Mouse (Mus musculus) neural tube, embryonic 15.5 days (tissue): ENCODE data around the gene A530064D06Rik. TPM values are rescaled to one million over a fixed set of nuclear protein-coding genes. Genes with fewer than 3 reads are reported as not detected.
"Not testable (repeated sequence)": the region's sequence is repeated elsewhere in the genome, so short reads cannot be mapped to it uniquely, and the experiment has no call there.

Experiments
- ATAC-seq: fragments of 200-750 bp; cut with Nextera tagmentation; 2 replicates; pipeline ENCODE4 v1.8.0; 2017; ENCODE audit warnings: mild to moderate bottlenecking, moderate TSS enrichment, moderate library complexity; ENCODE audit not compliant: low FRiP score
- H3K27ac ChIP-seq: fragments of 300-500 bp; sonication (generic); replicated peaks from 2 replicates; pipeline ENCODE4 v1.5.1; 2015; ENCODE audit warnings: mild to moderate bottlenecking, inconsistent platforms
- H3K27me3 ChIP-seq: fragments of 300-500 bp; sonication (generic); replicated peaks from 2 replicates; pipeline ENCODE4 v1.6.1; 2015; ENCODE audit warnings: inconsistent platforms
- H3K36me3 ChIP-seq: fragments of 300-500 bp; sonication (generic); 2 replicates; pipeline ENCODE4 v1.6.1; 2015; ENCODE audit warnings: inconsistent platforms
- H3K4me1 ChIP-seq: fragments of 300-500 bp; sonication (generic); 2 replicates; pipeline ENCODE4 v1.6.1; 2015; ENCODE audit warnings: inconsistent platforms
- H3K4me2 ChIP-seq: fragments of 300-500 bp; sonication (generic); 2 replicates; pipeline ENCODE4 v1.6.1; 2015; ENCODE audit warnings: inconsistent platforms, mild to moderate bottlenecking, moderate library complexity
- H3K4me3 ChIP-seq: fragments of 300-500 bp; sonication (generic); replicated peaks from 2 replicates; pipeline ENCODE4 v1.5.1; 2015; ENCODE audit warnings: mild to moderate bottlenecking, inconsistent platforms
- H3K9ac ChIP-seq: fragments of 300-500 bp; sonication (generic); replicated peaks from 2 replicates; pipeline ENCODE4 v1.6.1; 2015; ENCODE audit warnings: mild to moderate bottlenecking, inconsistent platforms
- H3K9me3 ChIP-seq: fragments of 300-500 bp; sonication (generic); replicated peaks from 2 replicates; pipeline ENCODE4 v1.6.1; 2016; ENCODE audit warnings: inconsistent platforms
- WGBS: fragments of 180-500 bp; shearing (Covaris S2); methylation state at CpG from one replicate; pipeline ENCODE4 v1.1.7; 2015; ENCODE audit warnings: mixed read lengths; 5-methylcytosine and 5-hydroxymethylcytosine counted together
- polyA plus RNA-seq: library from polyadenylated mRNA; unstranded; fragments of >200 nt; fragmentation: Nextera tagmentation; extraction: Ambion mirVana; gene quantifications from 2 replicates; pipeline ENCODE4 v1.2.1, GENCODE M21; 2015

Gene A530064D06Rik
- 0.18 and 0.19 TPM in 2 replicates for polyA plus RNA-seq

GRCm38 (mm10) chr17:48167103-48167502 is at the start of gene A530064D06Rik:
A530064D06Rik (minus strand) TSS chr17:48167275.
- H3K4me3 ChIP-seq, H3K4me2 ChIP-seq, ATAC-seq, H3K36me3 ChIP-seq, H3K27ac ChIP-seq, H3K9me3 ChIP-seq, H3K4me1 ChIP-seq, H3K9ac ChIP-seq, H3K27me3 ChIP-seq: not testable (repeated sequence)
- 75% methylated on average over 2 of the region's 2 CpGs for WGBS

- H3K4me3 ChIP-seq, result no peak overlapping the region
- 91% methylated on average over 1 of the region's 1 CpGs for WGBS
Measured at GRCm38 (mm10) chr17:48215429-48215828, 48.4 kb upstream of the A530064D06Rik start.

GRCm38 (mm10) chr17:48213511-48213910 is 46.4 kb upstream of the A530064D06Rik start:
- 77% methylated on average over 5 of the region's 5 CpGs for WGBS
- Histone ChIP-seq H3K4me3 (no peak overlapping the region), H3K4me2 (no peak overlapping the region), H3K27ac (no peak overlapping the region), H3K9me3 (no peaks in the 10 kb centered on the region), H3K9ac (no peak overlapping the region), H3K36me3 (no peaks in the 10 kb centered on the region), H3K4me1 (no peaks in the 10 kb centered on the region), H3K27me3 (no peaks in the 10 kb centered on the region)
- no peak for ATAC-seq

More at GRCm38 (mm10) chr17:48215429-48215828, 48.4 kb upstream of the A530064D06Rik start:
- no peaks in the 10 kb centered on the region for H3K27me3 ChIP-seq
- no peaks in the 10 kb centered on the region for H3K9me3 ChIP-seq
- H3K4me2 ChIP-seq, result no peak overlapping the region
- no peak for ATAC-seq
- H3K36me3 ChIP-seq, result no peaks in the 10 kb centered on the region
- H3K4me1 ChIP-seq, result no peaks in the 10 kb centered on the region
- no peak overlapping the region for H3K9ac ChIP-seq
- no peak overlapping the region for H3K27ac ChIP-seq

- ATAC-seq, result no peak
- Histone ChIP-seq H3K4me2 (no peak overlapping the region), H3K27me3 (no peaks in the 10 kb centered on the region), H3K9ac (no peak overlapping the region), H3K4me3 (no peak overlapping the region), H3K36me3 (no peaks in the 10 kb centered on the region), H3K9me3 (no peaks in the 10 kb centered on the region), H3K4me1 (no peaks in the 10 kb centered on the region), H3K27ac (no peak overlapping the region)
- 96% methylated on average over 12 of the region's 12 CpGs for WGBS
Measured at GRCm38 (mm10) chr17:48212596-48212995, 45.5 kb upstream of the A530064D06Rik start.

GRCm38 (mm10) chr17:48203086-48203485 is 36.0 kb upstream of the A530064D06Rik start:
- Histone ChIP-seq H3K4me1 (no peaks in the 10 kb centered on the region), H3K27me3 (no peaks in the 10 kb centered on the region), H3K4me2 (no peak overlapping the region), H3K4me3 (no peak overlapping the region), H3K36me3 (no peaks in the 10 kb centered on the region), H3K9ac (no peak overlapping the region), H3K9me3 (no peaks in the 10 kb centered on the region), H3K27ac (no peak overlapping the region)
- 94% methylated on average over 12 of the region's 12 CpGs for WGBS
- ATAC-seq, result no peak

- Histone ChIP-seq H3K9ac (no peak overlapping the region), H3K9me3 (no peaks in the 10 kb centered on the region), H3K36me3 (no peaks in the 10 kb centered on the region), H3K4me2 (no peak overlapping the region), H3K4me1 (no peaks in the 10 kb centered on the region), H3K4me3 (no peak overlapping the region), H3K27me3 (no peaks in the 10 kb centered on the region), H3K27ac (no peak overlapping the region)
- no peak for ATAC-seq
- 77% methylated on average over 2 of the region's 2 CpGs for WGBS
Measured at GRCm38 (mm10) chr17:48192366-48192765, 25.3 kb upstream of the A530064D06Rik start.

GRCm38 (mm10) chr17:48185252-48185651 is 18.2 kb upstream of the A530064D06Rik start:
- Histone ChIP-seq H3K4me1 (no peaks in the 10 kb centered on the region), H3K36me3 (no peaks in the 10 kb centered on the region), H3K27ac (no peak overlapping the region), H3K4me3 (no peak overlapping the region), H3K27me3 (no peaks in the 10 kb centered on the region), H3K4me2 (no peak overlapping the region), H3K9ac (no peak overlapping the region), H3K9me3 (no peaks in the 10 kb centered on the region)
- ATAC-seq, result no peak
- whole genome bisulfite sequencing, result 75% methylated on average over 5 of the region's 5 CpGs

GRCm38 (mm10) chr17:48157382-48158076 is 9.5 kb downstream of the A530064D06Rik start:
- Histone ChIP-seq H3K27me3 (no peaks in the 10 kb centered on the region), H3K9ac (no peak overlapping the region), H3K4me2 (no peak overlapping the region), H3K4me1 (no peaks in the 10 kb centered on the region), H3K4me3 (no peak overlapping the region), H3K36me3 (no peaks in the 10 kb centered on the region), H3K27ac (no peak overlapping the region), H3K9me3 (no peaks in the 10 kb centered on the region)
- ATAC-seq, result no peak
- WGBS, result 77% methylated on average over 1 of the region's 1 CpGs

GRCm38 (mm10) chr17:48146120-48146519 is 21.0 kb downstream of the A530064D06Rik start, which contains the start of gene 9830107B12Rik:
9830107B12Rik (minus strand) TSS chr17:48146268.
- Histone ChIP-seq H3K9me3 (no peaks in the 10 kb centered on the region), H3K9ac (no peak within 1 kb of the TSS), H3K27me3 (no peaks in the 10 kb centered on the region), H3K36me3 (no peaks in the 10 kb centered on the region), H3K4me3 (no peak within 1 kb of the TSS), H3K27ac (no peak within 1 kb of the TSS), H3K4me1 (no peaks in the 10 kb centered on the region), H3K4me2 (no peak within 1 kb of the TSS)
- ATAC-seq, result no peak
- 79% methylated on average over 3 of the region's 3 CpGs for WGBS

- H3K36me3 ChIP-seq, result no peaks in the 10 kb centered on the region
Measured at GRCm38 (mm10) chr17:48132810-48133209, 34.3 kb downstream of the A530064D06Rik start.

GRCm38 (mm10) chr17:48120456-48120855 is 46.6 kb downstream of the A530064D06Rik start:
- H3K4me3 ChIP-seq, result no peak overlapping the region
- no peak for ATAC-seq
- no peaks in the 10 kb centered on the region for H3K9me3 ChIP-seq
- no peaks in the 10 kb centered on the region for H3K27me3 ChIP-seq
- H3K9ac ChIP-seq, result no peak overlapping the region
- H3K36me3 ChIP-seq, result no peaks in the 10 kb centered on the region
- H3K4me1 ChIP-seq, result no peaks in the 10 kb centered on the region
- H3K4me2 ChIP-seq, result no peak overlapping the region
- WGBS, result 94% methylated on average over 20 of the region's 20 CpGs
- no peak overlapping the region for H3K27ac ChIP-seq

More at GRCm38 (mm10) chr17:48132810-48133209, 34.3 kb downstream of the A530064D06Rik start:
- Histone ChIP-seq H3K4me3 (no peak overlapping the region), H3K4me1 (no peaks in the 10 kb centered on the region), H3K27me3 (no peaks in the 10 kb centered on the region), H3K9me3 (no peaks in the 10 kb centered on the region), H3K4me2 (no peak overlapping the region), H3K9ac (no peak overlapping the region), H3K27ac (no peak overlapping the region)
- no peak for ATAC-seq
- 88% methylated on average over 2 of the region's 2 CpGs for WGBS

GRCm38 (mm10) chr17:48119656-48120055 is 47.4 kb downstream of the A530064D06Rik start:
- H3K9me3 ChIP-seq, result no peaks in the 10 kb centered on the region
- H3K27me3 ChIP-seq, result no peaks in the 10 kb centered on the region
- H3K27ac ChIP-seq, result no peak overlapping the region
- H3K4me1 ChIP-seq, result no peaks in the 10 kb centered on the region
- no peak overlapping the region for H3K4me2 ChIP-seq
- 28% methylated on average over 3 of the region's 3 CpGs for WGBS
- no peaks in the 10 kb centered on the region for H3K36me3 ChIP-seq
- no peak overlapping the region for H3K9ac ChIP-seq
- no peak for ATAC-seq
- H3K4me3 ChIP-seq, result no peak overlapping the region
